Mouse (Mus musculus) left cerebral cortex, postnatal 14 days (tissue): ENCODE results near the gene Serinc3. TPM values are rescaled to one million over a fixed set of nuclear protein-coding genes. Genes with fewer than 3 reads are reported as not detected.
A peak's percentile ranks its signal among the peaks of the same experiment; 100 is the strongest.

Experiments used
- DNase-seq, 2 experiments: peaks; one replicate each; pipeline ENCODE4 v3.0.0; 2021 to 2022; ENCODE audit warnings: low spot score in 2 of 2, mixed read lengths in 1 of 2
- intact Hi-C: fragments of 180-260 bp; cut with DNase I; formaldehyde crosslinking; loops from one replicate; pipeline ENCODE4 v1.15.1; 2025
- total RNA-seq, 2 experiments: library from RNA; stranded (reverse); gene quantifications; 2 replicates each; pipeline ENCODE4 v1.2.3; 2021

Gene Serinc3
- total RNA-seq, 2 experiments from 2014 or later = 221 to 248 TPM

DNA sequence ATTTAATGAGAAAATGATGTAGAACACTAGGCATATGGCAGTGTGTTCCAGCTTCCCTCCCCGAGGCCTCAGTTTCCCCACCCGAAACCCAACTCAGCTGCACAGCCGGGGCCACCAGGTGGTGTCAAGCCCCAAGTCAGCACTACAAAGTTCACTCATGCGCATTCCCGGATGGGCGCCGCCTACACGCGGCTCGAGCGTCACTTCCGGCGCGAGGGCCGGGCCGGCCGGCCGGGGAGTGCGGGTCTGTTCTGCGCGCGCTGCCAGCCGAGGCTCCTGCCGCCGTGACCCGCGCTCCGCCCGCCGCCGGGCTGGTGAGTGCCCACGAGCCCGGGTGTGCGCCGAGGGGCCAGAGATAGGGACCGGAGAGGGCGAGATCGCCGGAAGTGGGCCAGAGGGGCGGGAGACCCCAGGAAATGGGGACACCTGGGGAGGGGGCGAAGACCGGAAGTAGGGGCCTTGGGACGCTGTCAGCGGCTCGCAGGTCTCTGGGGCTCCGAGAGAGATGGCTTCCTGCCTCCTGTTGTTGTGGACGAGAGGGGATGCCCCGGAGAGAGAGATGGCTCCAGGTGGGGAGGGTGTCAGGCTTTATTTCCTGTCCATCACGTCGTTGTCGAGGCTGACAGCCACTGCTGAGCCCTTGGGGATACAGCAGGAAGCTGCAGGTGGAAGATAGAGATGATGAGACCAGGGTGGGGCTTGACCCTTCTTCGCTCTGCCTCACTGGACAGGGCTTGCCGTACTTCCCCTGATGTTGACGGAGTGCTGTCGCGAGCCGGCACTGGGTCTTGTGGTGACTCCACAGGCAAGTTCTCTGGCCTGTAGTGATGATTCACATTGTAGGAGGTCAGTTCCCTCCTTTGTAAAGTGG lies 42.6 kb downstream of the Serinc3 start, which contains the start of gene Ttpal:
TSS of gene Ttpal (plus strand) at position 214 of the 871 bp plus-strand sequence.
- intact Hi-C loops = loop anchor here (2.0 kb wide), 1 partner anchor 116 kb away; no protein-coding TSS in a partner anchor
- peak; percentile 87 to 88 for DNase-seq

- no peak for DNase-seq
- intact Hi-C loops = loop anchor here (2.0 kb wide), 1 partner anchor 117 kb away; no protein-coding TSS in a partner anchor
Measured at GRCm38 (mm10) chr2:163601712-163602100, 43.2 kb downstream of the Serinc3 start.

DNA sequence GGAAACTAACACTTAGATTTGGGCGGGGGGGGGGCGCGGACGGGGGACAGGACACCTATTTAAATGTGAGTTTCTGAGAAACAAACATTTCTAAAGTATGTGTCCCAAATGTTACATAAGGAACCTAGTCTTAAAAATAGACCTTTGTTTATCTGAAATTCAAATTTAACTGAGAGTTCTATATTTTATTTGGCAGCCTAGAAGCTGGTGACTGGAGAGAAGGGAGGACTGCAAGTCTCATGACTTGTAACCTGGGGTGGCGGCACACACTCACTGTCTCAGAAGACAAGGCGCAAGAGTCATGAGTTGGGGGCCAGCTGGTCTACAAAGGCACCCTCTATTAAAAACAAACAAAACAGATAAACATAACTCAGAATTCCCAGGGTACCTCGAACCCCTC lies 43.9 kb downstream of the Serinc3 start:
- DNase-seq = no peak
- intact Hi-C loops = no loop called here

- peak in 1 of 2 experiments; percentile 65 for DNase-seq
- intact Hi-C loops = loop anchor here (2.0 kb wide), 1 partner anchor 64 kb away; no protein-coding TSS in a partner anchor
Measured at GRCm38 (mm10) chr2:163599226-163599625, 45.7 kb downstream of the Serinc3 start.

DNA sequence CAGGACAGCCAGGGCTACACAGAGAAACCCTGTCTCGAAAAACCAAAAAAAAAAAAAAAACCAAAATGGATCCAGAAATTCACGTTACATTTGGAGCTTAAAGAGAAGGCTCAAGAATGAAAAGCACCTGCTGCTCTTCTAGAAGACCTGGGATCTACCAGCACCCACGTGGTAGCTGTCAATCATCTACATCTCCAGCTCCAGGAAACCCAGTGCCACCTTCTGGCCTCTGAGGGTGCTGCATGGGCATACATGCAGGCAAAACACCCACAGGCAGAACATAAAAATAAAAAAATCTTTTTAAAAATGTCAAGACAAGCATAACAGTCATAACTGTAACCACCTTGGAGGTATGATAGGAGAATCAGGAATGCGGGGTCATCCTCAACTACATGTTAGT lies 47.3 kb downstream of the Serinc3 start:
- intact Hi-C loops = loop anchor here (2.0 kb wide), 1 partner anchor 63 kb away; no protein-coding TSS in a partner anchor
- peak; percentile 61 to 87 for DNase-seq

- intact Hi-C loops = no loop called here
- DNase-seq = no peak
Measured at GRCm38 (mm10) chr2:163596873-163597155, 48.1 kb downstream of the Serinc3 start.

DNA sequence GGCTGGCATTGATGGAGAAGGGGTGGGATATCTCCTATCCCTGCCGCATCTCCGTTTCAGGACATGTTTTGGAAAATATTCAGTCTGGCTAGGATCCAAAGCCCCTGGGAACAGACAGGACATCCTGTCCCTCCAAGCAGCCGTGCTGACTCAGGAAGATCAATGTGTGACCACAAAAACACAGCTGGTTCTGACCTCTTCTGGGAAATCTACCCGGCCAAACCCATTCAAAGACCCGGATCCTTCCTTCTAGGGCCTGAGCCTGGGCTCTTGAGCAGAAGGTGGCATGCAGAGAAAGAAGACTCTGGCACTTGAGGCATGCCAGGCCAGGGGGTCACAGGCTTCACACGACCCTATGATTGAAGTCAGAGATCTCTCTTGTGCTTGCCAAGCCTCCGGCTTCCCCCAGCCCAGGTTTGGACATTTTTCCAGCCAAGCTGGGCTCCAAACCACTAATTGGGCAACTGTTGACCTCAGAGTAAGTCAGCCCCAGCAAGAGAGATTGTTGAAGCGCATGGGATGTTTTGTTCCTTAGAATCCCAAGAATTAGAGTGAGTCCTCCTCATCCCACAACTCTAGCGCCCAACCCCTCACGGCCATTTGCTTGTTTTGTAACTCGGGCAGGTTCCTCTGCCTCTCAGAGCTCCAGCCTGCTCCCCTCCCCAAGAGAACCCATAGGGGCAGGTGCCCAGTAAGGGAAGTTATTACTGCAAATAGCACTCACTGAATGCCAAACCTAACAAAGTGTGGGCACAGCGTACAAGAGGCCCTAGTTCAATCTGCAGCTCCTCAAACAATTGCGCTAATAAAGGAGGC lies 48.7 kb downstream of the Serinc3 start:
- DNase-seq = peak; percentile 26 to 55
- intact Hi-C loops = no loop called here

- intact Hi-C loops = no loop called here
- no peak for DNase-seq
Measured at GRCm38 (mm10) chr2:163595119-163595518, 49.8 kb downstream of the Serinc3 start.

- DNase-seq = no peak
- intact Hi-C loops = no loop called here
Measured at GRCm38 (mm10) chr2:163593636-163594282, 51.2 kb downstream of the Serinc3 start.

DNA sequence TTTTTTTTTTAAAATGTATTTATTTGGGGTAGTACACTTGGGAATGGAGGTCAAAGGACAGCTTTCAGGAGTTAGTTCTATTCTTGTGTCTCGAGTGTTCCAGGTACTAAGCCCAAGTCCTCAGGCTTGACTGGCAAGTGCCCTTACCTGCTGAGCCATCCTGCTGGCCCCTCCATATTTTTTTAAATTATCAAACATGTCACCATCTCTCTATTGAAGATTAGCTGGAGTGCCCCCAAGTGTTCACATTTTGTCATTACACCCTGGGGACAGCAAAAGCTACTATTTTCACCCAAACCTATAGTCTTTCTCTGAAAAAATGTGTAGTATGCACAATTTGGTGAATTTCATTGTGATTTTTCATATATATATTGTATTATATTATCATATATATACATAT lies 52.8 kb downstream of the Serinc3 start:
- DNase-seq = no peak
- intact Hi-C loops = no loop called here

DNA sequence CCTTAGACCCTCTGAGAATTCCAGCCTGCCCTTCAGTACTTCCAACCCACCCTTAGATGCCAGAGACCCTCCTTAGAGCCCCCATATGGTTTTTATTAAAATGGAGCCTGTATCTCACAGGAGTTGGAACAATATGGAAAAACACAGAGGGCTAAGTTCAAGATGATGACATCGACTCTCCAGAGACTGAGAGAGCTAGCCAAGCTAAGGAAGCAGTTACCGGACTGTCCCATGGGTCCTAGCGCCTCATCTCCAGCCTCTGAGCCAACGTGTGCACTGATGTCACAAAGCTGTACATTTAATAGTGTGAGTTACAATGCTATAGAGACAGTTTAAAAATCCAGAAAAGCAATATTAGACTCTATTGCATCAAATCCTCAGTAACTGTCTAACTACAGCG lies 53.9 kb downstream of the Serinc3 start:
- intact Hi-C loops = no loop called here
- no peak for DNase-seq

DNA sequence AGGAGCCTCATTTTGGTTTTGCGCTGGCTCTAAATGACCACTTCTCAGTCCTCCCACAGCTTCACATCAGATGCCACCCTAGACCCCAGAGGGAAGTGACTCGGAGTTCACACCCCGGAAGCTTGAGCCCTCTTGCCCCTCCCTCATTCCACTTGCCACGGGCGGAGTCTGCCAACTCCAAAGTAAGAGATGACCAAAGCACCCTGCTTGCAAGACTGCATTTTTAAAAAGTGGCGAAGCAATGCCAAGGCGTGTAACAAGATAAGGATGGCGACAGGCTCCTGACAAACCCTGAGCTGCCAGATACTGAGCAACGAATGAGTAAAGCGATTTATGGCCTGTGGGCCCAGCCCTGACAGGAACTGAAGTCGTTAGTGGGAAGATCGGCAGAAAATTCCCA lies 54.7 kb downstream of the Serinc3 start:
- intact Hi-C loops = no loop called here

DNA sequence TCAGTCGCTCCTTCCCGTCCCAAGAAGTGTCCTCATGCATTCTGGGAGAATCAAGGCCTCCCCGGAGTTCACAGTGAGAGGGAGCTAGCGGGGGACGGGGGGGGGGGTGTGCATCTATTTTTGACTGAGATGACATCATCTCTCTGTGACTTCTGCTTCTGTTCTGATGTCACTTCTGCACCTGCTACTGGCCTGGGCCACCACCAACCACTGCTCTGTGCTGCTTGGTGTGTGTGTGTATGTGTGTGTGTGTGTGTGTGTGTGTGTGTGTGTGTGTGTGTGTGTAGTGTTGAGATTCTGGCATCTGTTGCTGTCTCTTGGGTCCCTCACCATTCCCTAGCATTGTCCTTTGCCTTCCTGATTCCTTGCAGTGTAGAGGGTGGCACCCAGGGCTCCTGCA lies 57.4 kb downstream of the Serinc3 start:
- DNase-seq = no peak

More for the DNA sequence above, 54.7 kb downstream of the Serinc3 start:
- no peak for DNase-seq

GRCm38 (mm10) chr2:163586384-163587261 lies 58.3 kb downstream of the Serinc3 start:
- intact Hi-C loops = no loop called here
- DNase-seq = peak in 1 of 2 experiments; percentile 71

More for the DNA sequence above, 57.4 kb downstream of the Serinc3 start:
- intact Hi-C loops = no loop called here

- intact Hi-C loops = no loop called here
- DNase-seq = no peak
Measured at GRCm38 (mm10) chr2:163584088-163584426, 60.9 kb downstream of the Serinc3 start.

DNA sequence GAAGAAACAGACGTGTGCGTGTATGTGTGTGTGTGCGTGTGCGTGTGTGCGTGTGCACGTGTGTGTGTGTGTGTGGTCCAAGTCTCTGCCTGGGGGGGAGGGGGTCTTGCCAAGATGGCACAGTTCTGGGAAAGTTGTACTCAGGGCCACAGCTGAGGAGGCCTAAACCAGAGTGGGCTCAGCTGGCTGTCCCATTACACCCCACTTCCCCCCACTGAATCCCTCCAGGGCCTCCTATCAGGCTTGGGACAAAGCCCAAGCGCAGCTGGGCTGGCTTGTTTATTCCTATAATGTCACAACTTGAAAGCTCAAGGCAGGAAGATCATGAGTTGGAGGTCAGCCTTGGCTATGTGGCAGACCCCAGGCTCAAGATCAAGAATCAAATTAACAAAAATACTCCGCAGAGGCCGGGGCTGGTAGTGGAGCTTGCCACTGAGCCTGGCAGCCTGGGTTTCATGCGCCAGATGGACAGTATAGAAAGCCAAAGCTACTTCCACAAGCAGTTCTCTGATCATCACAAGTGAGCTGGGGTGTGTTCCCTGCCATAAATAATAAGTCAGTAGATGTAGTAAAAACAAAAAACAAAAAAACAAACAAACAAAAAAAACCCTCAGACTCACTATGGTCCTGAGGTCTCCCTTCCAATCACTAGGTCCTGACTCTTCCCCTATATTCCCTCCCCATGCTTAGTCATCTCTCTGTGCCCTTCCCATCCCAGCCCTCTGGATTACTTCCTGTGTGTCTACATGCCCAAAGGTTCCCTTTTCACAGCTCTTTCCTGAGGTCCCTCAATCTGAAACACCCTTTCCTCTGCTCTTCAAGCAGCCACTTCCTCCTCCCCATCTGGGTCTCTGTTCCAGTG lies 61.5 kb downstream of the Serinc3 start:
- DNase-seq = no peak
- intact Hi-C loops = no loop called here

- DNase-seq = no peak
- intact Hi-C loops = no loop called here
Measured at GRCm38 (mm10) chr2:163580069-163580945, 64.6 kb downstream of the Serinc3 start.
